Mouse (Mus musculus) left cerebral cortex, adult 2 months (tissue): ENCODE data around the gene Anxa11. TPM values are rescaled to one million over a fixed set of nuclear protein-coding genes. Genes with fewer than 3 reads are reported as not detected.
A peak's percentile ranks its signal among the peaks of the same experiment; 100 is the strongest.
"Not testable (repeated sequence)": the region's sequence is repeated elsewhere in the genome, so short reads cannot be mapped to it uniquely, and the experiment has no call there.

Experiments
- DNase-seq, 2 experiments: peaks; one replicate each; pipeline ENCODE4 v3.0.0; 2021 to 2022; ENCODE audit warnings: low spot score in 2 of 2, mixed read lengths in 1 of 2; ENCODE audit errors: extremely low spot score in 1 of 2
- H3K27ac ChIP-seq: fragments of 200-600 bp; 2 replicates; pipeline ENCODE4 v1.8.1; 2022
- H3K4me3 ChIP-seq: fragments of 200-600 bp; 2 replicates; pipeline ENCODE4 v1.8.1; 2022
- CTCF ChIP-seq: fragments of 200-600 bp; IDR thresholded peaks from 2 replicates; pipeline ENCODE4 v1.8.1; 2022; ENCODE audit warnings: antibody characterized with exemption, mild to moderate bottlenecking, moderate library complexity
- intact Hi-C: fragments of 180-260 bp; cut with DNase I; formaldehyde crosslinking; loops from one replicate; pipeline ENCODE4 v1.15.1; 2025
- long read RNA-seq, 2 experiments: library from polyadenylated mRNA; stranded (forward); transcript quantifications; one replicate each; pipeline ENCODE4 v2.0.0; 2021; ENCODE audit warnings: borderline mapping rate in 2 of 2
- total RNA-seq, 2 experiments: library from RNA; stranded (reverse); gene quantifications; 2 replicates each; pipeline ENCODE4 v1.2.3; 2021

Gene Anxa11
- total RNA-seq, result 10 to 100 TPM; 40.4 to 50.7 TPM
- long read RNA-seq, experiment 1, transcript Anxa11-201 (15 exons, 2,394 nt), result major isoform, 38 of 49 reads
- long read RNA-seq, experiment 1, partial matches to known transcripts, result 6 of 49 reads
- long read RNA-seq, experiment 1, other reads (novel, unspliced or antisense), result 4 of 49 reads
- long read RNA-seq, experiment 2, transcript Anxa11-201 (15 exons, 2,394 nt), result major isoform, 20 of 37 reads
- long read RNA-seq, experiment 2, partial matches to known transcripts, result 8 of 37 reads
- long read RNA-seq, experiment 2, other reads (novel, unspliced or antisense), result 8 of 37 reads

DNA sequence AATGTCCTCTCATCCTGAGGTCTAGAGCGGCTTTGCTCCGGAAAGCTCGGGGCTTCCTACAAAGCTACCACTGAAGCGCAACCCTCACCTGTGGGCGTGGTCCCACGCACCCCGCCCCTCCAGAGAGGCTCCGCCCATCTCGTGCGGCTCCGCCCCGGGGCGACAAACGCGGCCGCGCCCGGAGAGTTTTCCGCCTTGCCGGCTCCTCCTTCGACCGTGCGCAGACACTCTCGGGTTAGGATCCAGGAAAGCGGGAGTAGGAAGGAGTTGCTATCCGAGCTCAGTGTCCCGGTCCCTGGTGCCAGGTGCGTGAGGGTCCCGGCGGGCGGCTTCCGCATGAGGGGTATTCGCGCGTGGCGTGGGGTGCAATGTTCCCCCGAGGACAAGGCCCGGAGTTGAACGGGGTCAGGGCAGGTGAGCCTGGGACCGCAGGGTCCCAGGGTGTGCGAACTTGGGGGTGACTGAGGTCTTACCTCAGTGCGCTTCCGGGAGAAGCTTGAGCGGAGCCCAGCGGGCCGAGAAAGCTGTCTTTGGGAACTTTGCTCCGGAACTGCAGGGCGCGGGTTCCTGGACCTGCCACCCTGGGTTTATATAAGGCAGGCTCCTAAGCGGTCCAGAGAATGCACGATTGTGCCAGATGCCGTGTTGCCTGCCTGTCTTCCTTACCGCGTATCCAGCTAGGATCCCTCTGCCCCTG lies at the start of gene Anxa11:
Anxa11 (plus strand) TSS at position 166 of the 697 bp plus-strand sequence.
- peak within 1 kb of the TSS; percentile 74 for H3K4me3 ChIP-seq
- DNase-seq, result peak; percentile 74 to 82
- peak within 1 kb of the TSS; percentile 83 for H3K27ac ChIP-seq
- intact Hi-C loops, result no loop called here
- TF ChIP-seq CTCF, result no peak

DNA sequence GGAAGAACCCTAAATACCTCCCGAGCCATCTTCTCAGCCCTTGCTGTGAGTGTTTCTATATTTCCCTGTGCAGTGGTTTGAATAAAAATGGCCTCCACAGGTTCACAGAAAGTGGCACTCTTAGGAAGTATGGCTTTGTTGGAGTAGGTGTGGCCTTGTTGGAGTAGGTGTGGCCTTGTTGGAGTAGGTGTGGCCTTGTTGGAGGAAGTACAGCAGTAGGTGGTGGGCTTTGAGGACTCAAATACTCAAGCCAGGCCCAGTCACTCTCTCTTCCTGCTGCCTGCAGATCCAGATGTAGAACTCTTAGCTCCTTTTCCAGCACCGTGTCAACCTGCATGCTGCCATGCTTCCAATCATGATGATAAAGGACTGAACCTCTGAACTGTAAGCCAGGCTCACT lies 47.6 kb upstream of the Anxa11 start:
- Histone ChIP-seq H3K27ac (no peak overlapping the region), H3K4me3 (no peak overlapping the region)
- intact Hi-C loops, result no loop called here
- no peak for TF ChIP-seq CTCF
- DNase-seq, result no peak

DNA sequence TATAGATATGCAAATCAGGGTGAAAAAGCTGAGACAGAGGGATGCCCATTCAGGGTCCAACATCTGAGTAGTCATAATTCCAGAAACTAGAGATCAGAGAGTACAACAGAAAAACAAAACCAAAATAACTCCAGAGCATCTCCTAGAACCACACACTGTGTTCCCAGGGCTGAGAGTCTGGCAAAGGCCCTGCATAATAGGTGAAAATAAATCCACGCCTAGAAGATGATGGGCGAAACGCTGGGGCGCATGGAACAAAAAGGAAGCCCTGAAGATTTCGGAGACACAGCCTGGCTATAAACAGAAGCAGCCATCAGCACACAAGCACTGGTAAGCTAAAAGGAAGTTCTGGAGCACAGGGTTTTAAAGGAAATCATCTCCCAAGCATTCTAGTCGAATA lies 46.9 kb upstream of the Anxa11 start:
- Histone ChIP-seq H3K4me3 (no peak overlapping the region), H3K27ac (peak overlapping the region; percentile 21; the same call in 1 of the 2 replicates)
- intact Hi-C loops, result no loop called here
- no peak for TF ChIP-seq CTCF
- DNase-seq, result no peak

DNA sequence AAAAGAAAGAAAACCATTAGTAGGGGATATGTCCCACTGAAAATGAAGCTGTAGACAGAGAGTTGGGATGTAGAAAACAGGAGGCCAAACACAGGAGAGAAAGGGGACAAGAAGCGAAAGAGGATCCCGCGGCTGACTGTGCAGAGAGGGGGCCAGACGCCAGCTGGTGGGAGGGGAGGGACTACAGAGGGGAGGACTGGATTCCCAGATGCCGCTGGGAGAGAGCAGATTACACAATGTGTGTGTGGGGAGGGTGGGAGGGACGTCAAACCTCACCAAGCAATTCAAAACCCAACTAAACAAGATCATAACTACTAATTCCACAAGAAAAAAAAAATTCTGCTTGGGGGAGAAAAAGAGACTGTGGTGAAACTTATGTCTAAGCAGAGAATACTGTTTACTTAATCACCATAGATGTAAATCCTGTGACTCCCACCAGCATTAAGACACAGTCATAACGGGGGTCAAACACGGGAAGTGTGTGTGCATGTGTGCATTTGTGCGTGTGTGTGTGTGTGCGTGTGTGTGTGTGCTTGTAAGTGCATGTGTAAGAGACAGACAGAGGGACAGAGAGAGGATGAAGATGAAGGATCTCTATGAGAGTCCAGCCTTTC lies 46.3 kb upstream of the Anxa11 start:
- H3K4me3 ChIP-seq, result no peak overlapping the region
- intact Hi-C loops, result no loop called here
- TF ChIP-seq CTCF, result no peak
- DNase-seq, result peak in 1 of 2 experiments; percentile 16
- H3K27ac ChIP-seq, result peak overlapping the region; percentile 21; the same call in 1 of the 2 replicates

DNA sequence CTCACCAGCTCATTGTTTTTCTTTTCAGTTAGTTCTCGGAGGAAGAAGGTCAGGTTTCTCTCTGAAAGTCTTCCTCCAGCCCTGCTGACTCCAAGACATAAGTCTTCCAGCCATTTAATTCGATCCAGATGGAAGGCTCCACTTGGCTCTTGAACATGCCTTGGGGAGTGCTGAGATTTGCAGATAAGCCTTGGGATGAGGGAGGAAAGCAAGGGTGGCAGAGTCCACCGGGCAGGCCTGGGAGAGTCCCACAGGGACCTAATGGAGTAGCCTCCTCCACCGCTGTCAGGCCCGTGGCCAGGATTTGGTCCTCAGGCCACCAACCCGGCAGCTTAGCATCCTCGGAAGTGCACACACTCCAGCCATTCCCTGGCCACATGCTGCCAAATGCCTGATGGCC lies 45.3 kb upstream of the Anxa11 start:
- no peak for TF ChIP-seq CTCF
- no peak for DNase-seq
- intact Hi-C loops, result no loop called here
- no peak overlapping the region for H3K27ac ChIP-seq
- no peak overlapping the region for H3K4me3 ChIP-seq

DNA sequence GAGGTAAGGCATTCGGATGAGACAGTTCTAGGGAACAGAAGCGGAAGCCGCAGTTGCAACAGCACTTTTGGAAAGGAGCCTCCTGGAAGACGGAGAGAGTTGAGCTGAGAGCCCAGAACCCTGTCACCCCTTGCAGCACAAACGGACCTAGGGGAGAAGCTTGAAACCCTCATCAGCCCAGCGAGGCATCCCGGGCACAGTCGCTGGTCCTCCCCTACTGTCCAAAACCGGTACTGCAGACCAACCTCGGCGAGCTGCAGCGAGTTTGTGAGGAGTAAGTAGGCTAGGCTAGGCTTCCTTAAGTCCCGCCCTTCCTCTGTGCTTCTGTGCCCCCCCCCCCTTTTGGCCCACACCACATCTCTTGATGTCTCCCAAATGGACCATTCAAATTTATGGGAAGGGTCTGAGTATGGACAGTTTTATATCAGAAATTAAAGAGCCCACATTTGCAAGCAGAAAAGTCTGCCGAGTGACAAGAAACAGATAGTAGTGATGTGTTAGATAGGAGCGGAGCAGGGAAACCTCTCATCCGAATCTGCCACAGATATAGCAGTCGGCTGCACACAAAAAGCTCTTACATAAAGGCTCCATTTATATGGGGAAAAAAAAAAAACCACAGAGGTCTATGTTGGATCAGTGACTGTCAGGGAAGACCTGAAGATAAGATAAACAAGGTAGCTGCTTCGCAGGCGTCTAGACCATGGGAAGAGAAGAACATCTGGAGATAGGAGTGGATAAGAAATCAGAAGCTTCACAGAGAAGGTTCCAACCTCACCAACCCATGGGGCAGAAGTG lies 41.6 kb upstream of the Anxa11 start:
- TF ChIP-seq CTCF, result peak; percentile 97
- Histone ChIP-seq H3K27ac (peak overlapping the region; percentile 4; the same call in 1 of the 2 replicates), H3K4me3 (no peak overlapping the region)
- intact Hi-C loops, result loop anchor here (2.0 to 10.0 kb wide), 2 partner anchors 64 to 88 kb away; no protein-coding TSS in a partner anchor
- DNase-seq, result peak; percentile 79 to 90

DNA sequence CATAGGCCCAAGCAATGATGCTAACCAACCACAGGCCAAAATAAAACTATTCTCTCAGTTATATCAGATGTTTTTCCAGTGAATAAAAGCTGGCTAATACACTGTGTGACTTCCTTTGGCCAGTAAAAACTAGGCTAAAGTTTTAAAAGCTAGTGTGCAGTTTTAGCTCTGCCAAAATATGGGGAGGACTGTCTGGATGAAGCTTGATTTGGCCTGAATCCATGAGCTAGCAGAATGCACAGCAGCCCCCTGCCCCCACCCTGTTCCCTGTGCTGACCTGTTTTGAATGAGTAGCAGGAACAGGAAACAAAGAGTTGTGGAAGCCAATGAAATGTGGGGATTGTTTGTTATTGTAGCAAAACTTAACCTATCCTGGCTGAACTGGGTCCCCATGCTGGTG lies 39.4 kb upstream of the Anxa11 start:
- H3K27ac ChIP-seq, result no peak overlapping the region
- H3K4me3 ChIP-seq, result no peak overlapping the region
- intact Hi-C loops, result loop anchor here (10.0 kb wide), 1 partner anchor 62 kb away; no protein-coding TSS in a partner anchor
- no peak for DNase-seq
- TF ChIP-seq CTCF, result no peak

DNA sequence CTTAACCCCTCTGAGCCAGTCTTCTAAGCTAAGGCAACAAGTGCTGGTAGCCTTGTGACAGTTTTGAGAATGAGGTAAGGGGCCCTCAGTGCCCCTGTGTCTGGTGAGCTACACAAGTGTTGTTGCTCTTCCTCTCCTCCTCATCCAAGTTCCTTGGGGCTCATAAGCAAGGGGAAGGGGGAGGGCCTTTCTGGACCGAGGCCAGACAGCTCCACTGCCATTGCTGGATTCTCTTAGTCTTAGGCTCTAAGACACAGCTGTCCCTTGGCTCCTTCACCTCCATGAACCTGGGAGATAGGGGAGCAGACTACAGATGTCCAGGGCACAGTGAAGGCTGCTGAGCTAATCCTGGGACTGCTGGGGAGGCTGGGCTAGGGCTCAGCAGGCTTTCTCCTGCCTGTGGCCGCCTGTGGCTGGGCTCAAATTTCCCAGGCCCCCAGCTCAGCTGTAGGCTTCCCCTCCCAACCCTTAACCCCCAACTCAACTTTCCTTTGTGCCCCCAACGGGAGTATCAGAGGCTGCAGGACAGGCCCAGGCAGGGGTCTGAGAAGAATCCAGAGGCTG lies 38.6 kb upstream of the Anxa11 start:
- no peak for DNase-seq
- H3K27ac ChIP-seq, result no peak overlapping the region
- no peak for TF ChIP-seq CTCF
- H3K4me3 ChIP-seq, result no peak overlapping the region
- intact Hi-C loops, result loop anchor here (10.0 kb wide), 1 partner anchor 61 kb away; no protein-coding TSS in a partner anchor

DNA sequence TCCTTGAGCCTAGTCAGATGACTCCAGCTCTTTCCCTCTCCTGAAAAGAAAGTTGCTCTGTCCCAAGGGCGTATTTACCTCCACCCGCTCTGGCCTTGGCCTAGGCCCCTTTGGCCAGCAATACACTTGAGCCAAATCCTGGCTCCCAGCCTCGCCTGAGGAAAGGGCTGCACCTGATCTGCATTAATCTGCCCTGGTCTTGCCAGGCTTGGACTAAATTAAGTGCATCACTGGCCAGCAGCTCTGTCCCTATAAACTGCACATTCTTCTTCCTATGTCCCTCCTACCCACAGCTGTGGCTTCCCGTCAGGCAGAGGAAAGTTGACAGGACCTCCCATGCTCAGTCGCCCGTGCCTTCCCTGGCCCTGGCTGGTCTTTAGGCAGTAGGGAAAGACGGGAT lies 36.1 kb upstream of the Anxa11 start:
- intact Hi-C loops, result loop anchor here (10.0 kb wide), 1 partner anchor 59 kb away; no protein-coding TSS in a partner anchor
- H3K4me3 ChIP-seq, result no peak overlapping the region
- no peak for TF ChIP-seq CTCF
- no peak overlapping the region for H3K27ac ChIP-seq
- DNase-seq, result peak; percentile 32 to 54

DNA sequence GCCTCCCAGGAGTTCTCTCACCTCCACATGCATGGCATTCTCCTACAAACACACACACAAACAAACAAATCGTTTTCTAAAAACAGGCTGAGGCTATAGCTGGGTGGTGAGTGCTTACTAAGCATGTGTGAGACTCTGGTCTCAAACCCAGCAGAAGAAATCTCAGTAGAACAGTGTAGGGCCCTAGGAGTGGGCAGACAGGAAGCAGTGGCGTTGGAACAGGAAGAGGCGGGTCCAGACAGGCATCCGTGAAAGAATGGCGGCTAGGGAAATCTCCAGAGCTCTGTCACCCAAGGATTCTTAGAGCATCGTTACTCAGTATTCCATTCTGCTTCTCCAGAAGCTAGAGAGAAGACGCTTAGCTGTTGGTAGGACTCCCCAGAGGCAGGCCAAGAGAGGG lies 35.4 kb upstream of the Anxa11 start:
- DNase-seq, result no peak
- intact Hi-C loops, result loop anchor here (10.0 kb wide), 1 partner anchor 58 kb away; no protein-coding TSS in a partner anchor
- no peak overlapping the region for H3K27ac ChIP-seq
- no peak for TF ChIP-seq CTCF
- no peak overlapping the region for H3K4me3 ChIP-seq

DNA sequence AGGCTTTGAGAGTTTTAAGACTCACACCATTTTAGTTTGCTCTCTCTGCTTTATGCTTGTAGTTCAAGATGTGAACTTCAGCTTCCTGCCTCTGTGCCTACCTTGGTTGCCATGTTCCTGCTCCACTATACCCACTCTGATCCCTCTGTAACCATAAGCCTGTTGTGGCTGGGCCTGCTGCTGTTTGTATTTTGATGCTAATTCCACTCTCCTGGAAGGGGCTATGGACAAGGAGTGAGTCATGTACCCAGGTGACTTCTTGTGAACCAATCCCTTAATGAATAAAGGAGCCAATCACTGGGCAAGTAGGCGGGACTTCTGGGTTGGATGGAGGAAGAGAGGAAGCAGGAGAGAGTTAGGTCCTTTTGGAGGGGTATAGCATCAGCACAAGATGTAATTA lies 30.9 kb upstream of the Anxa11 start:
- H3K27ac ChIP-seq, H3K4me3 ChIP-seq, DNase-seq, intact Hi-C loops: not testable (repeated sequence)
